Mouse (Mus musculus): ENCODE results near the gene Thbs1.

GRCm38 (mm10) chr2:118137071-118137470, 25.4 kb downstream of the Thbs1 start:
- TF ChIP-seq TAL1 (IDR thresholded peaks at IDR 0.05; ENCODE audit: low read length) (no peak), GATA1 (IDR thresholded peaks at IDR 0.05; ENCODE audit: low read length) (no peak)

Measured in erythroblast, embryonic 14.5 days (primary cell).